Mouse (Mus musculus) yolk sac, embryonic 10.5 days (tissue): ENCODE results near the gene Hcfc1.
A peak's percentile ranks its signal among the peaks of the same experiment; 100 is the strongest.

Experiments used
- DNase-seq: peaks from one replicate; pipeline ENCODE4 v3.0.0-alpha.2; 2017; ENCODE audit warnings: low spot score

Gene Hcfc1

GRCm38 (mm10) chrX:73941860-73942259, 24.3 kb downstream of the Hcfc1 start:
- DNase-seq: no peak

GRCm38 (mm10) chrX:73931871-73932270, 34.3 kb downstream of the Hcfc1 start:
- no peak for DNase-seq

- peak; percentile 85 for DNase-seq
These were observed 35.6 kb downstream of the Hcfc1 start, which contains the start of gene Renbp for GRCm38 (mm10) chrX:73930402-73931062. Gene Renbp, minus strand, starts transcription at chrX:73930850.

- DNase-seq: no peak
These were observed 43.6 kb downstream of the Hcfc1 start for GRCm38 (mm10) chrX:73922550-73922882.

GRCm38 (mm10) chrX:73921823-73922549, 44.2 kb downstream of the Hcfc1 start, which contains the start of the genes Arhgap4 and Naa10:
Gene Arhgap4, minus strand, starts transcription at chrX:73921870.
Gene Naa10, minus strand, starts transcription at chrX:73921944.
- DNase-seq: peak; percentile 87

GRCm38 (mm10) chrX:73921285-73921822, 44.8 kb downstream of the Hcfc1 start:
- peak; percentile 6 for DNase-seq

- DNase-seq: no peak
These were observed 47.5 kb downstream of the Hcfc1 start for GRCm38 (mm10) chrX:73918631-73919030.

- DNase-seq: no peak
These were observed 49.2 kb downstream of the Hcfc1 start for GRCm38 (mm10) chrX:73916945-73917344.

- peak; percentile 93 for DNase-seq
These were observed 51.1 kb downstream of the Hcfc1 start for GRCm38 (mm10) chrX:73914827-73915703.

GRCm38 (mm10) chrX:73911588-73911987, 54.6 kb downstream of the Hcfc1 start:
- DNase-seq: no peak

GRCm38 (mm10) chrX:73911156-73911555, 55.0 kb downstream of the Hcfc1 start:
- DNase-seq: no peak

GRCm38 (mm10) chrX:73910451-73910850, 55.7 kb downstream of the Hcfc1 start:
- DNase-seq: no peak

- no peak for DNase-seq
These were observed 56.1 kb downstream of the Hcfc1 start for GRCm38 (mm10) chrX:73910049-73910448.

GRCm38 (mm10) chrX:73897959-73898358, 68.2 kb downstream of the Hcfc1 start:
- no peak for DNase-seq

- no peak for DNase-seq
These were observed 70.4 kb downstream of the Hcfc1 start, which contains the start of gene L1cam for GRCm38 (mm10) chrX:73895719-73896118. Gene L1cam, minus strand, starts transcription at chrX:73896105.

- no peak for DNase-seq
These were observed 73.3 kb downstream of the Hcfc1 start for GRCm38 (mm10) chrX:73892833-73893232.
